Mouse (Mus musculus): Measurements from ENCODE around the gene Cenpv. TPM values are rescaled to one million over a fixed set of nuclear protein-coding genes. Genes with fewer than 3 reads are reported as not detected.

The Cenpv gene
- polyA plus RNA-seq (2015; fragmentation: Nextera tagmentation; extraction: Ambion mirVana) = 6.0 and 6.4 TPM in 2 replicates

DNA sequence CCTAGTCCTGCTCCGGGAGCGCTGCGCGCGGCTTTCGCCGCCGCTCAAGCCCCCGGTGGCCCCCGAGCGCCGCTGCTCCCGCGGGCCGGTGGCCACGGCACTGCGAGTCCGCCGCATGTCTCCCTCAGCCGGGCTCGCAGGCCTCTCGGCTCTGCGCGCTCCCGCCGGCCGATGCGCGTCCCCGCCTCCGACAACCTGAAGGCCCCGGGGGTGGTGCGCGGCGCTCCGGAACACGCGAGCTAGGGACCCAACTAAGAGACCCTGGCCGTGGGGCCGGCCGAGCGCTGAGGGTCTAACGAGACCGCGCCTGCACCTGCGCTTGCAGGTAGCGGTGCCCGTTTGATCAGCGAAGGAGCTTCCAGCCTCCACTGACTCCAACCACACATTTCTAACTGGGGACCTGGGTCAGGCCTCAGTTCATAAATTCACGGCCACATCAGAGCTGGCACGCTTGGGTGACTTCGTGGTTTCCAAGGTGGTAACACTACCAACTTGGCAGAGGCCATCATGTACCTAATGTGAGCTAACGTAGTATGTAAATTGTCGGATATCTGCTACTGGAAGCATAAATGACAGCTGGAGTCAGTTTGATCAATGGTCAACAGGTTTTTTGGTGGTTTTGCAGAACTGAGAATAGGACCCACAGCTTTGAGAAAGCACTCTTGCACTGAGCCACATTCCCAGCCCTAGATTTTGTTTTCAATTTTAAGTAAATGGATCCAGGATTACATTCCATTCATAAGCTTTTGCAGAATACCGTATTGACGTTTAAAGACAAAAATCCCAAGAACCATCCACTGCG lies at the start of gene Cenpv:
Gene Cenpv, minus strand, starts transcription at position 173 of the 802 bp plus-strand sequence.

GRCm38 (mm10) chr11:62573959-62574702 lies 35.1 kb upstream of the Cenpv start, which contains the start of gene Trpv2:
Gene Trpv2, plus strand, starts transcription at chr11:62574486.

GRCm38 (mm10) chr11:62550727-62551225 lies 11.7 kb upstream of the Cenpv start, which contains the start of gene Ubb:
Gene Ubb, plus strand, starts transcription at chr11:62551171.

Other genes with a start within 250 kb of the Cenpv start
- 4.2 and 5.0 TPM in 2 replicates for gene Pigl, start 80.8 kb downstream of the Cenpv start, polyA plus RNA-seq (2015; fragmentation: Nextera tagmentation; extraction: Ambion mirVana)
- 92.4 and 105 TPM in 2 replicates for gene Ncor1, start 80.7 kb downstream of the Cenpv start, polyA plus RNA-seq (2015; fragmentation: Nextera tagmentation; extraction: Ambion mirVana)
- gene Ubb, start 11.9 kb upstream of the Cenpv start, polyA plus RNA-seq (2015; fragmentation: Nextera tagmentation; extraction: Ambion mirVana) = 1,838 and 1,941 TPM in 2 replicates
- gene Trpv2, start 35.2 kb upstream of the Cenpv start, polyA plus RNA-seq (2015; fragmentation: Nextera tagmentation; extraction: Ambion mirVana) = 53.5 and 57.7 TPM in 2 replicates
- gene Lrrc75a, start 109.3 kb upstream of the Cenpv start, polyA plus RNA-seq (2015; fragmentation: Nextera tagmentation; extraction: Ambion mirVana) = 11.7 and 12.9 TPM in 2 replicates
- gene Mmgt2, start 109.4 kb upstream of the Cenpv start, polyA plus RNA-seq (2015; fragmentation: Nextera tagmentation; extraction: Ambion mirVana) = 43.9 and 47.7 TPM in 2 replicates
- 3.5 and 3.9 TPM in 2 replicates for gene Zfp287, start 192.6 kb upstream of the Cenpv start, polyA plus RNA-seq (2015; fragmentation: Nextera tagmentation; extraction: Ambion mirVana)
- gene Gm10428, start 213.8 kb upstream of the Cenpv start, polyA plus RNA-seq (2015; fragmentation: Nextera tagmentation; extraction: Ambion mirVana) = not detected in 2 replicates

Measured in urinary bladder, postnatal 0 days (tissue).